Mouse (Mus musculus): Measurements from ENCODE around the gene Pias3. TPM values are rescaled to one million over a fixed set of nuclear protein-coding genes. Genes with fewer than 3 reads are reported as not detected.
A peak's percentile ranks its signal among the peaks of the same experiment; 100 is the strongest.

The Pias3 gene
- polyA plus RNA-seq, 1 experiment from 2014 or later, result 43.4 TPM

GRCm38 (mm10) chr3:96668424-96669067 lies 27.6 kb upstream of the Pias3 start:
- Histone ChIP-seq H3K27me3 (replicated peaks; ENCODE audit: control insufficient read depth, insufficient read depth, low read length) (peaks cover 4% of the 10 kb centered on the region), H3K9ac (ENCODE audit: low read depth, low read length) (no peak overlapping the region), H3K4me2 (ENCODE audit: low read length) (no peak overlapping the region), H3K9me3 (ENCODE audit: control insufficient read depth, low read length) (no peaks in the 10 kb centered on the region), H3K4me1 (ENCODE audit: control insufficient read depth, insufficient read depth, low read depth, low read length) (peaks cover 10% of the 10 kb centered on the region; the same call in 1 of the 2 replicates), H3K27ac (ENCODE audit: low read depth, low read length) (no peak overlapping the region), H3K36me3 (ENCODE audit: control insufficient read depth, insufficient read depth, low read length) (no peaks in the 10 kb centered on the region), H3K4me3 (ENCODE audit: low read length) (no peak overlapping the region)
- 93% methylated on average over 5 of the region's 5 CpGs for WGBS
- no peak for ATAC-seq

GRCm38 (mm10) chr3:96669727-96670468 lies 26.3 kb upstream of the Pias3 start, which contains the start of gene Ankrd35:
Ankrd35 (plus strand) TSS chr3:96670131.
- H3K4me3 ChIP-seq (ENCODE audit: low read length), result peak within 1 kb of the TSS; percentile 54
- peaks cover 3% of the 10 kb centered on the region; the same call in 1 of the 2 replicates for H3K4me1 ChIP-seq (ENCODE audit: control insufficient read depth, insufficient read depth, low read depth, low read length)
- peak; percentile 97 for ATAC-seq
- H3K36me3 ChIP-seq (ENCODE audit: control insufficient read depth, insufficient read depth, low read length), result no peaks in the 10 kb centered on the region
- H3K9ac ChIP-seq (ENCODE audit: low read depth, low read length), result peak within 1 kb of the TSS; percentile 61
- H3K27me3 ChIP-seq (replicated peaks; ENCODE audit: control insufficient read depth, insufficient read depth, low read length), result peaks cover 4% of the 10 kb centered on the region
- peak within 1 kb of the TSS; percentile 92 for H3K4me2 ChIP-seq (ENCODE audit: low read length)
- WGBS, result 4% methylated on average over 34 of the region's 35 CpGs
- H3K27ac ChIP-seq (ENCODE audit: low read depth, low read length), result no peak within 1 kb of the TSS
- no peaks in the 10 kb centered on the region for H3K9me3 ChIP-seq (ENCODE audit: control insufficient read depth, low read length)

- Histone ChIP-seq H3K27me3 (replicated peaks; ENCODE audit: control insufficient read depth, insufficient read depth, low read length) (peaks cover 4% of the 10 kb centered on the region), H3K36me3 (ENCODE audit: control insufficient read depth, insufficient read depth, low read length) (no peaks in the 10 kb centered on the region), H3K4me3 (ENCODE audit: low read length) (no peak overlapping the region), H3K4me1 (ENCODE audit: control insufficient read depth, insufficient read depth, low read depth, low read length) (peaks cover 3% of the 10 kb centered on the region; the same call in 1 of the 2 replicates), H3K4me2 (ENCODE audit: low read length) (no peak overlapping the region), H3K9ac (ENCODE audit: low read depth, low read length) (no peak overlapping the region), H3K9me3 (ENCODE audit: control insufficient read depth, low read length) (no peaks in the 10 kb centered on the region), H3K27ac (ENCODE audit: low read depth, low read length) (no peak overlapping the region)
- WGBS, result 96% methylated on average over 5 of the region's 5 CpGs
- no peak for ATAC-seq
Observed at GRCm38 (mm10) chr3:96671519-96671918, 24.7 kb upstream of the Pias3 start.

GRCm38 (mm10) chr3:96673514-96673913 lies 22.7 kb upstream of the Pias3 start:
- no peaks in the 10 kb centered on the region for H3K36me3 ChIP-seq (ENCODE audit: control insufficient read depth, insufficient read depth, low read length)
- no peak for ATAC-seq
- H3K27me3 ChIP-seq (replicated peaks; ENCODE audit: control insufficient read depth, insufficient read depth, low read length), result peaks cover 4% of the 10 kb centered on the region
- no peak overlapping the region for H3K4me3 ChIP-seq (ENCODE audit: low read length)
- WGBS, result 77% methylated on average over 4 of the region's 4 CpGs
- H3K9ac ChIP-seq (ENCODE audit: low read depth, low read length), result no peak overlapping the region
- H3K27ac ChIP-seq (ENCODE audit: low read depth, low read length), result no peak overlapping the region
- no peaks in the 10 kb centered on the region for H3K9me3 ChIP-seq (ENCODE audit: control insufficient read depth, low read length)
- H3K4me2 ChIP-seq (ENCODE audit: low read length), result no peak overlapping the region
- peaks cover 3% of the 10 kb centered on the region; the same call in 1 of the 2 replicates for H3K4me1 ChIP-seq (ENCODE audit: control insufficient read depth, insufficient read depth, low read depth, low read length)

- Histone ChIP-seq H3K9ac (ENCODE audit: low read depth, low read length) (no peak overlapping the region), H3K4me1 (ENCODE audit: control insufficient read depth, insufficient read depth, low read depth, low read length) (peaks cover 3% of the 10 kb centered on the region; the same call in 1 of the 2 replicates), H3K36me3 (ENCODE audit: control insufficient read depth, insufficient read depth, low read length) (no peaks in the 10 kb centered on the region), H3K4me3 (ENCODE audit: low read length) (no peak overlapping the region), H3K4me2 (ENCODE audit: low read length) (no peak overlapping the region), H3K9me3 (ENCODE audit: control insufficient read depth, low read length) (no peaks in the 10 kb centered on the region), H3K27me3 (replicated peaks; ENCODE audit: control insufficient read depth, insufficient read depth, low read length) (peaks cover 4% of the 10 kb centered on the region), H3K27ac (ENCODE audit: low read depth, low read length) (no peak overlapping the region)
- no peak for ATAC-seq
- whole genome bisulfite sequencing, result 64% methylated on average over 8 of the region's 8 CpGs
Observed at GRCm38 (mm10) chr3:96674442-96674841, 21.7 kb upstream of the Pias3 start.

- Histone ChIP-seq H3K36me3 (ENCODE audit: control insufficient read depth, insufficient read depth, low read length) (no peaks in the 10 kb centered on the region), H3K9ac (ENCODE audit: low read depth, low read length) (no peak overlapping the region), H3K4me2 (ENCODE audit: low read length) (no peak overlapping the region), H3K4me1 (ENCODE audit: control insufficient read depth, insufficient read depth, low read depth, low read length) (peaks cover 6% of the 10 kb centered on the region), H3K27me3 (replicated peaks; ENCODE audit: control insufficient read depth, insufficient read depth, low read length) (peaks cover 4% of the 10 kb centered on the region), H3K27ac (ENCODE audit: low read depth, low read length) (no peak overlapping the region), H3K4me3 (ENCODE audit: low read length) (no peak overlapping the region), H3K9me3 (ENCODE audit: control insufficient read depth, low read length) (no peaks in the 10 kb centered on the region)
- ATAC-seq, result no peak
- 84% methylated on average over 3 of the region's 3 CpGs for WGBS
Observed at GRCm38 (mm10) chr3:96675171-96675570, 21.0 kb upstream of the Pias3 start.

DNA sequence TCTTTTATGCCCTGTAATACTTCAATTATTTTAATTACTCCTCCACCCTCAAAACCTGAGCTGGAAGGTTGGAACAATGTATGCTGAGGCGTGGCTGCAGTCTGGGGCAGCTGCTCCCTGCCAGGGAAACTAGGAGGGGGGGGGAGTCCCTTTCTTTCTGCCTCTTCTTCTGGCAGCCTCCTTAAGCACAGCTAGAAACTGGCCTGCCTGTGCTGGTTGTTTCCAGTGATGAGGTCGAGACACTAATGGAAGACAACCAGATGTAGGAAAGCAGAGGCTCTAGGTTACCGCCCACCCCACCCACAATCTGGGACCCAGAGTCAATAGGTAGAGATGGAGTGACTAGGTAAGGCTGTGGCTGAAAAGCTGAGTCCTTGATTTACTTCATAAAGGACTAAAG lies 20.5 kb upstream of the Pias3 start:
- ATAC-seq, result no peak
- Histone ChIP-seq H3K9ac (ENCODE audit: low read depth, low read length) (no peak overlapping the region), H3K9me3 (ENCODE audit: control insufficient read depth, low read length) (no peaks in the 10 kb centered on the region), H3K36me3 (ENCODE audit: control insufficient read depth, insufficient read depth, low read length) (no peaks in the 10 kb centered on the region), H3K27me3 (replicated peaks; ENCODE audit: control insufficient read depth, insufficient read depth, low read length) (peaks cover 4% of the 10 kb centered on the region), H3K4me1 (ENCODE audit: control insufficient read depth, insufficient read depth, low read depth, low read length) (peaks cover 3% of the 10 kb centered on the region), H3K4me3 (ENCODE audit: low read length) (no peak overlapping the region), H3K4me2 (ENCODE audit: low read length) (no peak overlapping the region), H3K27ac (ENCODE audit: low read depth, low read length) (no peak overlapping the region)
- 39% methylated on average over 3 of the region's 3 CpGs for WGBS

GRCm38 (mm10) chr3:96678456-96678855 lies 17.7 kb upstream of the Pias3 start:
- H3K4me1 ChIP-seq (ENCODE audit: control insufficient read depth, insufficient read depth, low read depth, low read length), result peaks cover 3% of the 10 kb centered on the region; the same call in 1 of the 2 replicates
- no peaks in the 10 kb centered on the region for H3K27me3 ChIP-seq (replicated peaks; ENCODE audit: control insufficient read depth, insufficient read depth, low read length)
- H3K9me3 ChIP-seq (ENCODE audit: control insufficient read depth, low read length), result no peaks in the 10 kb centered on the region
- no peaks in the 10 kb centered on the region for H3K36me3 ChIP-seq (ENCODE audit: control insufficient read depth, insufficient read depth, low read length)
- no peak overlapping the region for H3K27ac ChIP-seq (ENCODE audit: low read depth, low read length)
- H3K4me2 ChIP-seq (ENCODE audit: low read length), result no peak overlapping the region
- ATAC-seq, result no peak
- H3K4me3 ChIP-seq (ENCODE audit: low read length), result no peak overlapping the region
- WGBS, result 59% methylated on average over 7 of the region's 7 CpGs
- H3K9ac ChIP-seq (ENCODE audit: low read depth, low read length), result no peak overlapping the region

- Histone ChIP-seq H3K27ac (ENCODE audit: low read depth, low read length) (no peak overlapping the region), H3K27me3 (replicated peaks; ENCODE audit: control insufficient read depth, insufficient read depth, low read length) (no peaks in the 10 kb centered on the region), H3K4me1 (ENCODE audit: control insufficient read depth, insufficient read depth, low read depth, low read length) (peaks cover 3% of the 10 kb centered on the region; the same call in 1 of the 2 replicates), H3K4me2 (ENCODE audit: low read length) (no peak overlapping the region), H3K9ac (ENCODE audit: low read depth, low read length) (no peak overlapping the region), H3K36me3 (ENCODE audit: control insufficient read depth, insufficient read depth, low read length) (no peaks in the 10 kb centered on the region), H3K4me3 (ENCODE audit: low read length) (no peak overlapping the region), H3K9me3 (ENCODE audit: control insufficient read depth, low read length) (no peaks in the 10 kb centered on the region)
- WGBS, result 33% methylated on average over 5 of the region's 5 CpGs
- no peak for ATAC-seq
Observed at GRCm38 (mm10) chr3:96679159-96679674, 17.0 kb upstream of the Pias3 start.
